Mouse (Mus musculus): ENCODE measurements around the gene Eif4a3. TPM values are rescaled to one million over a fixed set of nuclear protein-coding genes. Genes with fewer than 3 reads are reported as not detected.
A peak's percentile ranks its signal among the peaks of the same experiment; 100 is the strongest.

Gene Eif4a3
- polyA plus RNA-seq, 1 experiment from 2014 or later = 241 TPM

- Histone ChIP-seq H3K9me3 (replicated peaks) (no peaks in the 10 kb centered on the region), H3K9ac (replicated peaks) (no peak overlapping the region), H3K4me3 (replicated peaks) (no peak overlapping the region), H3K27ac (replicated peaks) (no peak overlapping the region), H3K4me1 (no peaks in the 10 kb centered on the region), H3K4me2 (no peak overlapping the region), H3K27me3 (replicated peaks) (no peaks in the 10 kb centered on the region), H3K36me3 (no peaks in the 10 kb centered on the region)
- ATAC-seq (ENCODE audit: low FRiP score) = no peak
- 91% methylated on average over 4 of the region's 4 CpGs for WGBS
Measured at GRCm38 (mm10) chr11:119316720-119317119, 16.8 kb upstream of the Eif4a3 start.

DNA sequence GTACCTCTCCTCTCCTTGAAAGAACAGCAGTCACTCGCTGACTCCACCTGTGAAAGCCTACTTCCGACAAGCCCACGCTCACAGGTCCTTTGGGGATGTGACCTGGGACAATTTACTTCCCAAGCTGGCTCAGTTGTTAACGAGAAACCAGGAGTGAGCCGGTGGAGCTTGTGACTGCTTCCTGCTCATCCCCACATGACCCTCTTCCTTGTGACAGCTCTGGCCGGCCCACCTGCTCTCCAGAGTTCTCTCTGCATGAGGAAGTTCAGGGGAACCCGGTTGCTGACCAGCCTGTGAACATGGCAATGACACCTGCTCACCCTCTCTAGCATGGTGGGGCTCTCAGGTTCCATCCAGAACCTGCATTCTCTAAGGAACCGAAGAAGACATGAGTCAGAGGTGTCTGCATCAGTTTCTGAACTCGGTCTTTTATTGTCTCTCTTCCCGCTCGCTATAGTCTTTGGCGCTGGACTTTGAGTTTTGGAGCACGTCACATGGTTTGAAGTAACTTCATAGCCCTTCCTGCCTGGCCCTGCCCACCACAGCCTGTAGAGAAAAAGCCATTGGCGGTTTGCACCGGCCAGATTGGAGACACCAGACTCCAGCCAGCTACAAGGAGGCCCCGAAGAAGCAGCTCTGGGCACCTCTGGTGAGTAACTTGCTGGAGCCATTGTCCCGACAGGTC is 14.5 kb upstream of the Eif4a3 start:
- no peak overlapping the region for H3K9ac ChIP-seq (replicated peaks)
- H3K4me1 ChIP-seq = no peaks in the 10 kb centered on the region
- H3K9me3 ChIP-seq (replicated peaks) = no peaks in the 10 kb centered on the region
- no peak overlapping the region for H3K4me3 ChIP-seq (replicated peaks)
- no peak overlapping the region for H3K4me2 ChIP-seq
- no peaks in the 10 kb centered on the region for H3K27me3 ChIP-seq (replicated peaks)
- WGBS = 81% methylated on average over 17 of the region's 17 CpGs
- ATAC-seq (ENCODE audit: low FRiP score) = no peak
- no peaks in the 10 kb centered on the region for H3K36me3 ChIP-seq
- no peak overlapping the region for H3K27ac ChIP-seq (replicated peaks)

DNA sequence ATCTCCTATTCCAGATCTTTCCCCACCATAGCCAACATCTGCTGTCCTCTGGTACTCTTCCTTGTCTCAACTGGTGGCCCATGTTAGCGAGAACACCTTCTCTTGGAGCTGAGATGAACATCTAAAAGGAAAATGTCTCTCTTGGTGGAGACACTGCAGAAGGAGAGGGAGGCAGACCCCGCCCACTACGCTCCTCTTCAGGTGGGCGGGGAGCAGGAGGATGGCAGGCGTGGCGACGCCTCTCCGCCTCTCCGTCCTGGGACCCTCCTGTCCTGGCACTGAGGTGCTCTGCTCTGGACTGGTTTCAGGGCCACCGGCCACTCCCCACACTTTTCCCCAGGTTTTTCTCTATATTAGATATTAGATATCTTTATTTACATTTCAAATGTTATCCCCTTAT is 10.7 kb upstream of the Eif4a3 start:
- H3K4me3 ChIP-seq (replicated peaks) = no peak overlapping the region
- H3K4me2 ChIP-seq = no peak overlapping the region
- ATAC-seq (ENCODE audit: low FRiP score) = no peak
- no peak overlapping the region for H3K9ac ChIP-seq (replicated peaks)
- no peak overlapping the region for H3K27ac ChIP-seq (replicated peaks)
- WGBS = 20% methylated on average over 10 of the region's 10 CpGs
- no peaks in the 10 kb centered on the region for H3K27me3 ChIP-seq (replicated peaks)
- H3K9me3 ChIP-seq (replicated peaks) = no peaks in the 10 kb centered on the region
- peaks cover 14% of the 10 kb centered on the region for H3K4me1 ChIP-seq
- H3K36me3 ChIP-seq = no peaks in the 10 kb centered on the region

DNA sequence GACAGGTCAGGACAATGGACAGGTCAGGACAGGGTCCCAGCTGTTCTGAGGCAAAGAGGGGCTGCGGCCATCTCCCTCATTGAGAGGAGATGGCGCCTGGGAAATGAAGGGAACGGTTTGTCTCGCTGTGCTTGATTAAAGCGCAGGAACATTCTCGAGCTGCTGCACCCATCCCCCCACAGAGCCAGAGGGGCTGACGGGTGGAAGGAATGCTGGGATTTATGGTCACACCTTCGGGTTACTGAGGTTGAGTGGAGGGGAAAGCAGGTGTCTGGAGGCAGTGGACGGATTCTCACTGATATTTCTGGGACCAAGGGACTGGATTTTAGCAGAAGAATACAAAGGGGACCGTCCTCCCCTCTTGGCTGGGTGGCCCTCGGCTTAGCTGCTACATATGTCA is 8.0 kb upstream of the Eif4a3 start:
- 23% methylated on average over 11 of the region's 11 CpGs for WGBS
- Histone ChIP-seq H3K27ac (replicated peaks) (no peak overlapping the region), H3K36me3 (no peaks in the 10 kb centered on the region), H3K4me2 (no peak overlapping the region), H3K9me3 (replicated peaks) (no peaks in the 10 kb centered on the region), H3K27me3 (replicated peaks) (no peaks in the 10 kb centered on the region; the same call in 1 of the 2 replicates), H3K4me3 (replicated peaks) (no peak overlapping the region), H3K4me1 (peaks cover 14% of the 10 kb centered on the region), H3K9ac (replicated peaks) (no peak overlapping the region)
- no peak for ATAC-seq (ENCODE audit: low FRiP score)

DNA sequence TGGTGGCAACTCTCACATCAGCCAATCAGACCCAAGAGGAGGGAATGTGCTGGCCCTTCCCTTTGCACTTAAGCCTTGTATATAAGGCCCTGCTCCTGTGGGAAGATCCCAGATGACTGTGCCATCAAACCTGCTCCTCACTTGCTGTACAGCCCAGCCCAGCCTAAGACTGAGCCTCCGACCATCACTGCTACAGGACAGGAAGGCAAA is 7.7 kb upstream of the Eif4a3 start, which contains the start of gene Card14:
Gene Card14, plus strand, starts transcription at position 111 of the 210 bp plus-strand sequence.
- Histone ChIP-seq H3K27me3 (replicated peaks) (no peaks in the 10 kb centered on the region; the same call in 1 of the 2 replicates), H3K9ac (replicated peaks) (no peak within 1 kb of the TSS), H3K4me1 (peaks cover 14% of the 10 kb centered on the region), H3K9me3 (replicated peaks) (no peaks in the 10 kb centered on the region), H3K4me2 (no peak within 1 kb of the TSS), H3K4me3 (replicated peaks) (no peak within 1 kb of the TSS), H3K36me3 (no peaks in the 10 kb centered on the region), H3K27ac (replicated peaks) (no peak within 1 kb of the TSS)
- 58% methylated on average over 1 of the region's 1 CpGs for WGBS
- ATAC-seq (ENCODE audit: low FRiP score) = 0 out of 2 replicates have a peak, but pooled peaks have one; percentile 24

DNA sequence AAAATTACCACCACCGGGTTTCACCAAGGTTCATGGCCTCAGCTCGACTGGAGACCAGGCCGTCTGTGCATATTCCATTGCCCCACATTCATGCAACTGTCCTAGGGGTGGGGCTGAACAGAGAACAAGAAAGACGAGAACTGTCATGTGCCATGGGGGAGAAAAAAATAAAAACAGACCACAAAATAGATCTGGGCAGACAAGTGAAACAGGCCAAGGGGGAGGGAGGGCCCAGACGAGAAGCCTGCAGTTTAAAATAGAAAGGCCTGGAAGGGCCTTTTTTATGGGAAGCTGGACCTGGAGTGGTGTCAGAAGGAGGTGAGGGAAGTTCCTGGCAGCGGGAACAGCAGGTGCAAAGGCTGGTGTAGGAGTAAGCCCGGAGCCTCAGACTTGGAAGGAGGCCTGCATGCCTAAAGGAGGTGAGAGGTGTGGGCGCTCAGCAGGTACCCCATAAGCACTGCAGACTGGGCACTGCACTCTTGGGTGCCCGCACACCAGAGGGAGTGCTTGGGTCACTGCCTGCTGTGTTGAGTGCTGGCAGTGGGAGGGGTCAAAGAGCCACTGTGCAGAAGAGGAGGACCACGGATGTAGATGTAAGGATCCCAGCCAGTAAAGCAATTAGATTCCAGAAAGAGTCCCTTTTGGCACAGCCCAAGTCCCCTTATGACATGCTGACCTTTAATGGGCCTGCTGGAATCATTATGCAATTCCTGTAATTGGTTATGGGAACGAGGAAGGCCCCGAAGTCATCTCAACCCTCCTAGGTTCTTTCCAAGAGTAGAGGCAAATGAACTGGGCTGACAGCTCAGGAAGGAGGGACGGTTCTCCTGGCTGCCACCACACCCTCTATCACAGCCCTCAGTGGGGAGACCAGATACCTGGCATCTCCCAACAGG is 7.1 kb upstream of the Eif4a3 start:
- Histone ChIP-seq H3K36me3 (no peaks in the 10 kb centered on the region), H3K27ac (replicated peaks) (no peak overlapping the region), H3K9ac (replicated peaks) (no peak overlapping the region), H3K27me3 (replicated peaks) (no peaks in the 10 kb centered on the region; the same call in 1 of the 2 replicates), H3K9me3 (replicated peaks) (no peaks in the 10 kb centered on the region), H3K4me1 (peaks cover 14% of the 10 kb centered on the region), H3K4me2 (no peak overlapping the region), H3K4me3 (replicated peaks) (no peak overlapping the region)
- 58% methylated on average over 13 of the region's 13 CpGs for WGBS
- ATAC-seq (ENCODE audit: low FRiP score) = no peak

GRCm38 (mm10) chr11:119304904-119305712 is 5.2 kb upstream of the Eif4a3 start:
- H3K4me2 ChIP-seq = no peak overlapping the region
- H3K9ac ChIP-seq (replicated peaks) = no peak overlapping the region
- H3K27ac ChIP-seq (replicated peaks) = no peak overlapping the region
- no peaks in the 10 kb centered on the region for H3K9me3 ChIP-seq (replicated peaks)
- peaks cover 23% of the 10 kb centered on the region for H3K4me1 ChIP-seq
- WGBS = 44% methylated on average over 16 of the region's 16 CpGs
- no peak overlapping the region for H3K4me3 ChIP-seq (replicated peaks)
- H3K27me3 ChIP-seq (replicated peaks) = no peaks in the 10 kb centered on the region; the same call in 1 of the 2 replicates
- 0 out of 2 replicates have a peak, but pooled peaks have one; percentile 27 for ATAC-seq (ENCODE audit: low FRiP score)
- no peaks in the 10 kb centered on the region for H3K36me3 ChIP-seq

- H3K4me2 ChIP-seq = peak overlapping the region; percentile 85
- no peak overlapping the region for H3K27ac ChIP-seq (replicated peaks)
- peak overlapping the region; percentile 74; the same call in 1 of the 2 replicates for H3K9ac ChIP-seq (replicated peaks)
- 32% methylated on average over 2 of the region's 2 CpGs for WGBS
- H3K4me3 ChIP-seq (replicated peaks) = no peak overlapping the region
- H3K4me1 ChIP-seq = peaks cover 25% of the 10 kb centered on the region
- no peaks in the 10 kb centered on the region for H3K9me3 ChIP-seq (replicated peaks)
- H3K27me3 ChIP-seq (replicated peaks) = no peaks in the 10 kb centered on the region; the same call in 1 of the 2 replicates
- peaks cover 21% of the 10 kb centered on the region for H3K36me3 ChIP-seq
- no peak for ATAC-seq (ENCODE audit: low FRiP score)
Measured at GRCm38 (mm10) chr11:119300986-119301385, 1.1 kb upstream of the Eif4a3 start.

DNA sequence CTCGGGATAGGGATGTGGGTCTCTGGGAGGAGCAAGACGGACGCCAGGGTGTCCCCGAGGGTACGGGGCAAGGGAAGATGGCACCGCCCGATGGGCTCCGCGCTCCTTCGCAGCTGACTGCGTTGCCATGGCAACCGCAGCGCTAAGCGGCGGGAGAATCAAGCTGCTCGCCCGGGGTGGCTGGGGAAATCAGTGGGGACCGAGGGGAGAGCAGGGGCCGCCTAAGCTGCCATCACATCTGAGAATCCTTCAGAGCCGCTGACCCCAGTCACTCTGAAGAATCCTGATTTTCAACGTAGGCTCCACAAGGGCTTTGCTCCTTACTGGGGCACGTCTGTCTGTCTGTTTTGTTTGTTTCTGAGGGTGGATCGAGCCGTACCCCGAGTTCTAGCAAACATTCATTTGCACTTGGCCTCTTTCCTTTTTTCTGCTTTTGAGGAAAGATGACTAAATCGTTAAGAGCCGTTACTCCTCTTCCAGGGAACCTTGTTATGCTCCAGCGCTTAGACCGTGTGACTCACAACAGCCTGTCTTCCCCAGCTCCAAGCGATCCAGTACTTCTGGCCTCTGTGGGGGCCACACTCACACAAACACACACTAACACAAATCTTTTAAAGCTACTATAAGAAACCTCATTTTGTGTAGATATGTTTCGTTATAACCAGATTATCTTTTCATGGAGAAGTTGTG is 502 bp upstream of the Eif4a3 start:
- Histone ChIP-seq H3K27ac (replicated peaks) (peak overlapping the region; percentile 99), H3K4me3 (replicated peaks) (peak overlapping the region; percentile 66), H3K27me3 (replicated peaks) (no peaks in the 10 kb centered on the region; the same call in 1 of the 2 replicates), H3K9ac (replicated peaks) (peak overlapping the region; percentile 74), H3K4me1 (peaks cover 25% of the 10 kb centered on the region), H3K9me3 (replicated peaks) (no peaks in the 10 kb centered on the region), H3K36me3 (peaks cover 27% of the 10 kb centered on the region), H3K4me2 (peak overlapping the region; percentile 85)
- 1% methylated on average over 31 of the region's 31 CpGs for WGBS
- peak; percentile 28; the same call in 1 of the 2 replicates for ATAC-seq (ENCODE audit: low FRiP score)

DNA sequence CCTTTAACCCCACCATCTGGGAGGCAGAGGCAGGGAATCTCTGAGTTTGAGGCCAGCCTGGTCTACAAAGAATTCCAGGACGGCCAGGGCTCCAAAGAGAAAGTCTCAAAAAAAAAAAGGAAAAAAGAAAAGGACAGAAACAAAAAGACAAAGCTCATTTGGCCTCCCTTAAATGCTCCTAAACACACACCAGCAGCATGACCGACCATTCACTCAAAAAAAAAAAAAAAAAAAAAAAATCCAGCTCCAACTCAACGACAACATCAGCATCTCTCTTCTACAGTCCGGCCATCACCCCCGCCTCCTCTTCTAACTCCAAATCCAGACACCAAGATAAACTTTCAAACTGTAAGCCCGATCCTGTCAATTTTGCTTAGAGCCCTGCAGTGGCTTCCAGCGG is 972 bp downstream of the Eif4a3 start:
- peak overlapping the region; percentile 85 for H3K4me2 ChIP-seq
- H3K9ac ChIP-seq (replicated peaks) = peak overlapping the region; percentile 74
- peaks cover 25% of the 10 kb centered on the region for H3K4me1 ChIP-seq
- H3K4me3 ChIP-seq (replicated peaks) = peak overlapping the region; percentile 66
- H3K9me3 ChIP-seq (replicated peaks) = no peaks in the 10 kb centered on the region
- 16% methylated on average over 7 of the region's 7 CpGs for WGBS
- ATAC-seq (ENCODE audit: low FRiP score) = no peak
- H3K27ac ChIP-seq (replicated peaks) = no peak overlapping the region
- H3K27me3 ChIP-seq (replicated peaks) = no peaks in the 10 kb centered on the region
- peaks cover 42% of the 10 kb centered on the region for H3K36me3 ChIP-seq

GRCm38 (mm10) chr11:119297996-119298395 is 1.9 kb downstream of the Eif4a3 start:
- Histone ChIP-seq H3K4me3 (replicated peaks) (no peak overlapping the region), H3K4me1 (peaks cover 25% of the 10 kb centered on the region), H3K9ac (replicated peaks) (no peak overlapping the region), H3K4me2 (peak overlapping the region; percentile 85; the same call in 1 of the 2 replicates), H3K27me3 (replicated peaks) (no peaks in the 10 kb centered on the region), H3K36me3 (peaks cover 51% of the 10 kb centered on the region), H3K9me3 (replicated peaks) (no peaks in the 10 kb centered on the region), H3K27ac (replicated peaks) (no peak overlapping the region)
- WGBS = 88% methylated on average over 6 of the region's 6 CpGs
- no peak for ATAC-seq (ENCODE audit: low FRiP score)

All from neural tube, embryonic 15.5 days (tissue).